7 mouse cellular contexts compared by ENCODE assay signal in genomic region chr8:83607661-83608397, GRCm38 (mm10). TPM values are rescaled to one million over a fixed set of nuclear protein-coding genes. Genes with fewer than 3 reads are reported as not detected.
DNase-seq lines count a peak whose midpoint lies in the region; ATAC-seq lines count a peak whose summit lies in the region.

Tecr (minus strand) TSS chr8:83607971.
Dnajb1 (plus strand) TSS chr8:83608193.

- peak within 1 kb of the TSS; percentile 93 for H3K27ac ChIP-seq in embryonic facial prominence, embryonic 11.5 days (replicated peaks; ENCODE audit: low read depth, low read length)
- H3K27ac ChIP-seq in limb, embryonic 10.5 days: peak within 1 kb of the TSS; percentile 95
- peak within 1 kb of the TSS; percentile 97 for H3K27ac ChIP-seq in midbrain, embryonic 13.5 days

- peaks cover 11% of the 10 kb centered on the region for H3K36me3 ChIP-seq in embryonic facial prominence, embryonic 11.5 days (replicated peaks; ENCODE audit: control insufficient read depth, insufficient read depth, low read depth, low read length)
- H3K36me3 ChIP-seq in limb, embryonic 10.5 days: peaks cover 34% of the 10 kb centered on the region
- H3K36me3 ChIP-seq in midbrain, embryonic 13.5 days: peaks cover 32% of the 10 kb centered on the region

- H3K4me2 ChIP-seq in embryonic facial prominence, embryonic 11.5 days (ENCODE audit: low read depth, low read length): peak within 1 kb of the TSS; percentile 84
- peak within 1 kb of the TSS; percentile 92 for H3K4me2 ChIP-seq in midbrain, embryonic 13.5 days (replicated peaks)

- H3K4me3 ChIP-seq in embryonic facial prominence, embryonic 11.5 days (ENCODE audit: low read depth, low read length): peak within 1 kb of the TSS; percentile 80
- H3K4me3 ChIP-seq in limb, embryonic 10.5 days: peak within 1 kb of the TSS; percentile 68
- H3K4me3 ChIP-seq in midbrain, embryonic 13.5 days (replicated peaks): peak within 1 kb of the TSS; percentile 80

- ATAC-seq in embryonic facial prominence, embryonic 11.5 days (replicated peaks; ENCODE audit: insufficient number of reproducible peaks, low FRiP score, low TSS enrichment, low read depth): peak; percentile 96
- peak; percentile 79 for ATAC-seq in granulocyte monocyte progenitor cell, adult 5-6 weeks (replicated peaks; ENCODE audit: poor library complexity, severe bottlenecking)
- ATAC-seq in midbrain, embryonic 13.5 days: peak; percentile 97

- under 1% methylated on average over 64 of the region's 69 CpGs for WGBS in embryonic facial prominence, embryonic 11.5 days
- WGBS in limb, embryonic 10.5 days: under 1% methylated on average over 69 of the region's 69 CpGs
- WGBS in midbrain, embryonic 13.5 days: under 1% methylated on average over 63 of the region's 69 CpGs

- H3K9ac ChIP-seq in embryonic facial prominence, embryonic 11.5 days (replicated peaks; ENCODE audit: low read length): peak within 1 kb of the TSS; percentile 89
- H3K9ac ChIP-seq in midbrain, embryonic 13.5 days (replicated peaks): peak within 1 kb of the TSS; percentile 89

- peaks cover 3% of the 10 kb centered on the region for H3K4me1 ChIP-seq in embryonic facial prominence, embryonic 11.5 days (ENCODE audit: control insufficient read depth, insufficient read depth, low read length)
- H3K4me1 ChIP-seq in limb, embryonic 10.5 days: peaks cover 18% of the 10 kb centered on the region
- H3K4me1 ChIP-seq in midbrain, embryonic 13.5 days (replicated peaks): peaks cover 31% of the 10 kb centered on the region

- H3K9me3 ChIP-seq in embryonic facial prominence, embryonic 11.5 days (replicated peaks; ENCODE audit: control insufficient read depth, low read length): no peaks in the 10 kb centered on the region
- no peaks in the 10 kb centered on the region for H3K9me3 ChIP-seq in limb, embryonic 10.5 days (replicated peaks)
- H3K9me3 ChIP-seq in midbrain, embryonic 13.5 days: no peaks in the 10 kb centered on the region

- DNase-seq in adrenal gland, postnatal 14 days: peak; percentile 100
- peak; percentile 100 for DNase-seq in embryonic facial prominence, embryonic 11.5 days (ENCODE audit: low spot score)
- peak; percentile 100 for DNase-seq in kidney, adult 11 months
- peak; percentile 100 for DNase-seq in limb, embryonic 10.5 days (ENCODE audit: low spot score)
- peak; percentile 100 for DNase-seq in spleen, adult 12 weeks (ENCODE audit: low spot score)

- H3K27me3 ChIP-seq in embryonic facial prominence, embryonic 11.5 days (ENCODE audit: control insufficient read depth, insufficient read depth, low read length): no peaks in the 10 kb centered on the region
- no peaks in the 10 kb centered on the region for H3K27me3 ChIP-seq in limb, embryonic 10.5 days (ENCODE audit: low read depth, poor library complexity, severe bottlenecking)
- no peaks in the 10 kb centered on the region for H3K27me3 ChIP-seq in midbrain, embryonic 13.5 days

RNA-seq across cellular contexts. Expression of gene Tecr, which starts in this region (rescaled TPM):
- 340 and 372 TPM in 2 replicates for total RNA-seq in adrenal gland, postnatal 14 days (2021)
- polyA plus RNA-seq in embryonic facial prominence, embryonic 11.5 days (2014; fragmentation: Nextera tagmentation; extraction: Ambion mirVana): 667 and 692 TPM in 2 replicates
- 506 and 549 TPM in 2 replicates for total RNA-seq in granulocyte monocyte progenitor cell, adult 5-6 weeks (2014; fragmentation: Nextera tagmentation)
- 230 and 343 TPM in 2 replicates for total RNA-seq in granulocyte monocyte progenitor cell, adult 5-6 weeks (2017)
- 684 and 695 TPM in 2 replicates for polyA plus RNA-seq in limb, embryonic 10.5 days (2016; fragmentation: Nextera tagmentation; extraction: Ambion mirVana)
- 820 and 847 TPM in 2 replicates for polyA plus RNA-seq in midbrain, embryonic 13.5 days (2015; fragmentation: Nextera tagmentation; extraction: Ambion mirVana)

RNA-seq across cellular contexts. Expression of gene Dnajb1, which starts in this region (rescaled TPM):
- total RNA-seq in adrenal gland, postnatal 14 days (2021): 28.5 and 38.3 TPM in 2 replicates
- 54.4 and 61.4 TPM in 2 replicates for polyA plus RNA-seq in embryonic facial prominence, embryonic 11.5 days (2014; fragmentation: Nextera tagmentation; extraction: Ambion mirVana)
- 25.7 and 31.0 TPM in 2 replicates for total RNA-seq in granulocyte monocyte progenitor cell, adult 5-6 weeks (2014; fragmentation: Nextera tagmentation)
- 28.1 and 47.3 TPM in 2 replicates for total RNA-seq in granulocyte monocyte progenitor cell, adult 5-6 weeks (2017)
- 78.0 and 89.8 TPM in 2 replicates for polyA plus RNA-seq in limb, embryonic 10.5 days (2016; fragmentation: Nextera tagmentation; extraction: Ambion mirVana)
- polyA plus RNA-seq in midbrain, embryonic 13.5 days (2015; fragmentation: Nextera tagmentation; extraction: Ambion mirVana): 56.6 and 61.5 TPM in 2 replicates

Comparison
In these comparisons a context has a peak if more than half of its experiments do, and no peak if none do; other contexts are left out.
1. Peak in every context shown above with its lines: DNase-seq, ATAC-seq, H3K4me3 ChIP-seq and H3K27ac ChIP-seq.